Mouse (Mus musculus) MEL (cell line): ENCODE data around the gene Hoxb5. TPM values are rescaled to one million over a fixed set of nuclear protein-coding genes. Genes with fewer than 3 reads are reported as not detected.

Experiments used
- DNase-seq: peaks from one replicate; pipeline ENCODE4 v3.0.0; 2011; ENCODE audit warnings: low read depth, low spot score
- H3K27ac ChIP-seq: 2 replicates; pipeline ENCODE4 v1.5.1; 2012; ENCODE audit warnings: low read depth, mild to moderate bottlenecking, control low read depth, low read length, moderate library complexity; ENCODE audit not compliant: control insufficient read depth
- H3K27me3 ChIP-seq, 2 experiments: fragments of 150-350 bp in 1 of 2; sonication (generic) in 1 of 2; 2 replicates each; pipeline ENCODE4 v1.6.1; 2012; ENCODE audit warnings: low read length in 2 of 2, mild to moderate bottlenecking in 2 of 2, improper control_type of control experiment in 1 of 2, moderate library complexity in 1 of 2; ENCODE audit not compliant: insufficient read depth in 2 of 2, control insufficient read depth in 1 of 2
- H3K36me3 ChIP-seq, 2 experiments: 2 replicates each; pipeline ENCODE4 v1.6.1; 2012 to 2014; ENCODE audit warnings: low read length in 2 of 2, improper control_type of control experiment in 1 of 2, inconsistent platforms in 1 of 2, mild to moderate bottlenecking in 1 of 2; ENCODE audit not compliant: insufficient read depth in 2 of 2, control insufficient read depth in 1 of 2
- H3K4me1 ChIP-seq, 2 experiments: fragments of 150-350 bp in 1 of 2; sonication (generic) in 1 of 2; 2 replicates each; pipeline ENCODE4 v1.6.1; 2012; ENCODE audit warnings: low read length in 2 of 2, improper control_type of control experiment in 1 of 2, mild to moderate bottlenecking in 1 of 2; ENCODE audit not compliant: insufficient read depth in 2 of 2, control insufficient read depth in 1 of 2
- H3K4me3 ChIP-seq, 2 experiments: fragments of 150-350 bp in 1 of 2; sonication (generic) in 1 of 2; 2 replicates each; pipeline ENCODE4 v1.5.1; 2012; ENCODE audit warnings: low read depth in 2 of 2, low read length in 2 of 2, mild to moderate bottlenecking in 2 of 2, moderate library complexity in 2 of 2, control low read depth in 1 of 2, improper control_type of control experiment in 1 of 2; ENCODE audit not compliant: control insufficient read depth in 1 of 2, insufficient read depth in 1 of 2
- H3K79me2 ChIP-seq: 2 replicates; pipeline ENCODE4 v1.6.1; 2012; ENCODE audit warnings: mild to moderate bottlenecking, low read length, moderate library complexity; ENCODE audit not compliant: control insufficient read depth, poor library complexity, insufficient read depth
- H3K9ac ChIP-seq: 2 replicates; pipeline ENCODE4 v1.6.1; 2012; ENCODE audit warnings: low read depth, mild to moderate bottlenecking, control low read depth, low read length, moderate library complexity; ENCODE audit not compliant: control insufficient read depth, poor library complexity, severe bottlenecking
- H3K9me3 ChIP-seq: fragments of 150-350 bp; sonication (generic); replicated peaks from 2 replicates; pipeline ENCODE4 v1.6.1; 2012; ENCODE audit warnings: mild to moderate bottlenecking, low read length, improper control_type of control experiment, moderate library complexity; ENCODE audit not compliant: insufficient read depth
- CHD1 ChIP-seq: IDR thresholded peaks from 2 replicates; pipeline ENCODE4 v1.6.1; 2012; ENCODE audit warnings: low read depth, mild to moderate bottlenecking, inconsistent platforms, low read length, improper control_type of control experiment
- CHD2 ChIP-seq: IDR thresholded peaks from 2 replicates; pipeline ENCODE4 v1.6.1; 2011; ENCODE audit warnings: low read length, improper control_type of control experiment
- CTCF ChIP-seq, 3 experiments: IDR thresholded peaks in 2 of 3; conservative IDR thresholded peaks in 1 of 3; 2 replicates each; pipeline ENCODE4 v1.5.1; 2011 to 2012; ENCODE audit warnings: low read length in 3 of 3, low read depth in 2 of 3, mild to moderate bottlenecking in 2 of 3, improper control_type of control experiment in 1 of 3, inconsistent platforms in 1 of 3, mixed read lengths in 1 of 3, moderate library complexity in 1 of 3; ENCODE audit not compliant: control insufficient read depth in 1 of 3, insufficient read depth in 1 of 3, poor library complexity in 1 of 3, severe bottlenecking in 1 of 3
- E2F4 ChIP-seq: IDR thresholded peaks from 2 replicates; pipeline ENCODE4 v1.6.1; 2011; ENCODE audit warnings: low read depth, low read length, improper control_type of control experiment, borderline replicate concordance
- ELF1 ChIP-seq: IDR thresholded peaks from 2 replicates; pipeline ENCODE4 v1.6.1; 2014; ENCODE audit warnings: low read depth, mild to moderate bottlenecking, inconsistent platforms, low read length, improper control_type of control experiment, moderate library complexity
- EP300 ChIP-seq, 2 experiments: IDR thresholded peaks; 2 replicates each; pipeline ENCODE4 v1.6.1; 2011; ENCODE audit warnings: improper control_type of control experiment in 2 of 2, low read length in 2 of 2, low read depth in 1 of 2, mild to moderate bottlenecking in 1 of 2
- ETS1 ChIP-seq: IDR thresholded peaks from 2 replicates; pipeline ENCODE4 v1.6.1; 2012; ENCODE audit warnings: low read depth, mild to moderate bottlenecking, inconsistent platforms, low read length, improper control_type of control experiment, moderate library complexity
- GATA1 ChIP-seq: IDR thresholded peaks from 2 replicates; pipeline ENCODE4 v1.6.1; 2011; ENCODE audit warnings: low read depth, low read length, improper control_type of control experiment
- HCFC1 ChIP-seq: IDR thresholded peaks from 2 replicates; pipeline ENCODE4 v1.6.1; 2012; ENCODE audit warnings: low read depth, mild to moderate bottlenecking, inconsistent platforms, low read length, improper control_type of control experiment, moderate library complexity
- KAT2A ChIP-seq: conservative IDR thresholded peaks from 2 replicates; pipeline ENCODE4 v1.6.1; 2012; ENCODE audit warnings: low read depth, low read length, improper control_type of control experiment, inconsistent platforms
- MAFK ChIP-seq: IDR thresholded peaks from 2 replicates; pipeline ENCODE4 v1.6.1; 2011; ENCODE audit warnings: low read depth, mild to moderate bottlenecking, low read length, improper control_type of control experiment, borderline replicate concordance
- MAZ ChIP-seq: IDR thresholded peaks from 2 replicates; pipeline ENCODE4 v1.6.1; 2012; ENCODE audit warnings: low read depth, mild to moderate bottlenecking, inconsistent platforms, low read length, improper control_type of control experiment
- MXI1 ChIP-seq: IDR thresholded peaks from 2 replicates; pipeline ENCODE4 v1.6.1; 2011; ENCODE audit warnings: mild to moderate bottlenecking, low read depth, low read length, improper control_type of control experiment
- MYB ChIP-seq: IDR thresholded peaks from 2 replicates; pipeline ENCODE4 v1.6.1; 2011; ENCODE audit warnings: mild to moderate bottlenecking, low read depth, low read length, improper control_type of control experiment
- MYC ChIP-seq: IDR thresholded peaks from 2 replicates; pipeline ENCODE4 v1.6.1; 2011; ENCODE audit warnings: low read depth, mild to moderate bottlenecking, low read length, improper control_type of control experiment, moderate library complexity
- NELFE ChIP-seq: IDR thresholded peaks from 2 replicates; pipeline ENCODE4 v1.6.1; 2011; ENCODE audit warnings: low read depth, low read length, improper control_type of control experiment
- POLR2A ChIP-seq, 2 experiments: IDR thresholded peaks; 2 replicates each; pipeline ENCODE4 v1.6.1; 2011 to 2012; ENCODE audit warnings: low read length in 2 of 2, mild to moderate bottlenecking in 2 of 2, control low read depth in 1 of 2, improper control_type of control experiment in 1 of 2, low read depth in 1 of 2, moderate library complexity in 1 of 2; ENCODE audit not compliant: control insufficient read depth in 1 of 2, insufficient read depth in 1 of 2, poor library complexity in 1 of 2
- POLR2AphosphoS2 ChIP-seq: IDR thresholded peaks from 2 replicates; pipeline ENCODE4 v1.6.1; 2011; ENCODE audit warnings: low read length, improper control_type of control experiment
- POLR2AphosphoS5 ChIP-seq: IDR thresholded peaks from 2 replicates; pipeline ENCODE4 v1.6.1; 2012; ENCODE audit warnings: low read depth, borderline replicate concordance, mild to moderate bottlenecking, inconsistent platforms, low read length, moderate library complexity, mixed read lengths
- RAD21 ChIP-seq: IDR thresholded peaks from 2 replicates; pipeline ENCODE4 v1.6.1; 2011; ENCODE audit warnings: mild to moderate bottlenecking, low read depth, low read length, improper control_type of control experiment
- SIN3A ChIP-seq: IDR thresholded peaks from 2 replicates; pipeline ENCODE4 v1.6.1; 2012; ENCODE audit warnings: low read length, improper control_type of control experiment, inconsistent platforms
- SMC3 ChIP-seq: IDR thresholded peaks from 2 replicates; pipeline ENCODE4 v1.6.1; 2011; ENCODE audit warnings: low read depth, low read length, improper control_type of control experiment
- TAL1 ChIP-seq: IDR thresholded peaks from 2 replicates; pipeline ENCODE4 v1.6.1; 2012; ENCODE audit warnings: mild to moderate bottlenecking, inconsistent platforms, low read length, moderate library complexity, mixed read lengths
- UBTF ChIP-seq: IDR thresholded peaks from 2 replicates; pipeline ENCODE4 v1.6.1; 2012; ENCODE audit warnings: low read depth, mild to moderate bottlenecking, inconsistent platforms, low read length, improper control_type of control experiment, moderate library complexity, borderline replicate concordance; ENCODE audit not compliant: insufficient read depth
- USF1 ChIP-seq: IDR thresholded peaks from 2 replicates; pipeline ENCODE4 v1.6.1; 2014; ENCODE audit warnings: low read depth, mild to moderate bottlenecking, inconsistent platforms, low read length, improper control_type of control experiment, moderate library complexity
- USF2 ChIP-seq, 2 experiments: IDR thresholded peaks; 2 replicates each; pipeline ENCODE4 v1.6.1; 2011 to 2012; ENCODE audit warnings: improper control_type of control experiment in 2 of 2, low read length in 2 of 2, borderline replicate concordance in 1 of 2, inconsistent platforms in 1 of 2, low read depth in 1 of 2, mild to moderate bottlenecking in 1 of 2; ENCODE audit not compliant: insufficient read depth in 1 of 2
- ZC3H11A ChIP-seq: IDR thresholded peaks from 2 replicates; pipeline ENCODE4 v1.6.1; 2012; ENCODE audit warnings: low read depth, mild to moderate bottlenecking, inconsistent platforms, low read length, improper control_type of control experiment
- ZKSCAN1 ChIP-seq: IDR thresholded peaks from 2 replicates; pipeline ENCODE4 v1.6.1; 2012; ENCODE audit warnings: low read depth, mild to moderate bottlenecking, inconsistent platforms, low read length, improper control_type of control experiment, moderate library complexity
- ZMIZ1 ChIP-seq: IDR thresholded peaks from 2 replicates; pipeline ENCODE4 v1.6.1; 2012; ENCODE audit warnings: low read depth, mild to moderate bottlenecking, inconsistent platforms, low read length, improper control_type of control experiment, moderate library complexity
- ZNF384 ChIP-seq: IDR thresholded peaks from 2 replicates; pipeline ENCODE4 v1.6.1; 2012; ENCODE audit warnings: low read depth, mild to moderate bottlenecking, inconsistent platforms, low read length, improper control_type of control experiment
- polyA plus RNA-seq, 2 experiments: library from polyadenylated mRNA; stranded (reverse) in 1 of 2; unstranded in 1 of 2; fragments of >175 nt in 1 of 2; fragments of >200 nt in 1 of 2; gene quantifications; 2 replicates each; pipeline versions ENCODE4 v1.2.1 to v1.2.4; 2012; ENCODE audit warnings: low replicate concordance in 2 of 2, low read depth in 1 of 2; ENCODE audit not compliant: insufficient read length in 2 of 2, insufficient read depth in 1 of 2, missing spikeins in 1 of 2
- total RNA-seq: library from RNA; depleted of rRNA; stranded (reverse); fragments of 300-350 nt; gene quantifications from 2 replicates; pipeline ENCODE4 v1.2.3, GENCODE M21; 2012

The Hoxb5 gene
- total and polyA plus RNA-seq, 3 experiments, result not detected

- TF ChIP-seq UBTF (no peak), ELF1 (no peak), RAD21 (no peak), ZC3H11A (no peak), E2F4 (no peak), ZMIZ1 (no peak), POLR2A (IDR thresholded peaks at IDR 0.05; ENCODE audit: control insufficient read depth in 1 of 2, insufficient read depth in 1 of 2, low read depth in 1 of 2, low read length in 2 of 2, poor library complexity in 1 of 2) (no peak), MAFK (no peak), USF2 (IDR thresholded peaks at IDR 0.05; ENCODE audit: borderline replicate concordance in 1 of 2, insufficient read depth in 1 of 2, low read depth in 1 of 2, low read length in 2 of 2) (no peak), EP300 (IDR thresholded peaks at IDR 0.05; ENCODE audit: low read depth in 1 of 2, low read length in 2 of 2) (no peak), MXI1 (no peak), GATA1 (no peak), MYB (no peak), MAZ (no peak), SIN3A (no peak), HCFC1 (no peak), POLR2AphosphoS2 (no peak), CHD1 (no peak), SMC3 (no peak)
- H3K27ac ChIP-seq, result no peak overlapping the region
Observed at GRCm38 (mm10) chr11:96259511-96259910, 43.6 kb upstream of the Hoxb5 start.

DNA sequence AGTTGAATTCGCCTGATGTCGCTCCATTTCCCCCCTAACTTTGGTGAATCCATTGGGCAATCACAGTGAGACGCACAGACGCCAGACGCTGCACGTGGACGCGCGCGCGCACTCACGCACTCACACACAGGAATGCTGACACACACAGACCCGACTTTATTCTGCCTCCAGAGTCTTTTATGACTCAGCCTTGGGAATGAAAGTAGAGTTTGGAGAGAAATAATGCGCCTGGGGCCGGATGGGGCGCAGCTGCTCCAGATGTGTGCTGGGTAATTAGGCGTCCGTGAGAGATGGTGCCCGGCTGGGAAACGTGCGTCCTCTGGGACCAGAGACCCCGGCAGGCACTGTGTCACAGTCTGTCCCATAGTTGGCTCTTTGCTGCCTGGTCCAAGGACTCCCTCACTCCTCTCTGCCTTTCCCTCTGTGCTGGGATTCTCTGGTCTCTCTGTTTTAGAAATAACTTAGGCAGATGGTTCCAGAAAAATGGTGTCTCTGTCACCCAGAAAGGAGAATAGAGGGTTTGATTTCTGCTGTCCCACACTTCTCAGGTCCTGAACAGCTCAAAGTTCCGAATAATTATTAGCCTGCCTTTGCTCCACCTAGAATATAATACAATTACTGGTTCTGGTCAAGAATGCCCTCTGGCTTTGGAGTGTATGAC lies 42.7 kb upstream of the Hoxb5 start:
- H3K9ac ChIP-seq, result no peak overlapping the region
- H3K27ac ChIP-seq, result no peak overlapping the region
- H3K79me2 ChIP-seq, result no peaks in the 10 kb centered on the region
- peaks cover 12% of the 10 kb centered on the region in 2 experiments for H3K27me3 ChIP-seq
- TF ChIP-seq CTCF (IDR thresholded peaks at IDR 0.05 in 2 of 3, conservative IDR thresholded peaks at IDR 0.05 in 1 of 3; ENCODE audit: control insufficient read depth in 1 of 3, insufficient read depth in 1 of 3, low read depth in 2 of 3, low read length in 3 of 3, poor library complexity in 1 of 3, severe bottlenecking in 1 of 3), result no peak
- TF ChIP-seq ZKSCAN1, result no peak
- TF ChIP-seq ZNF384, result no peak
- TF ChIP-seq MYC, result no peak
- TF ChIP-seq CHD2, result no peak
- TF ChIP-seq TAL1, result no peak
- no peak for TF ChIP-seq CHD1
- no peak for TF ChIP-seq E2F4
- TF ChIP-seq USF2 (IDR thresholded peaks at IDR 0.05; ENCODE audit: borderline replicate concordance in 1 of 2, insufficient read depth in 1 of 2, low read depth in 1 of 2, low read length in 2 of 2), result no peak
- TF ChIP-seq MYB, result no peak
- TF ChIP-seq POLR2AphosphoS5, result no peak
- no peak for TF ChIP-seq HCFC1
- TF ChIP-seq ETS1, result no peak
- TF ChIP-seq POLR2A (IDR thresholded peaks at IDR 0.05; ENCODE audit: control insufficient read depth in 1 of 2, insufficient read depth in 1 of 2, low read depth in 1 of 2, low read length in 2 of 2, poor library complexity in 1 of 2), result no peak
- no peak for TF ChIP-seq ZMIZ1
- TF ChIP-seq USF1, result no peak
- TF ChIP-seq MAZ, result no peak
- TF ChIP-seq POLR2AphosphoS2, result no peak
- TF ChIP-seq NELFE, result no peak
- no peak for TF ChIP-seq KAT2A
- H3K4me3 ChIP-seq, result no peak overlapping the region
- H3K9me3 ChIP-seq, result no peaks in the 10 kb centered on the region
- H3K36me3 ChIP-seq, result no peaks in the 10 kb centered on the region
- no peak for DNase-seq
- no peaks in the 10 kb centered on the region for H3K4me1 ChIP-seq

More at GRCm38 (mm10) chr11:96259511-96259910, 43.6 kb upstream of the Hoxb5 start:
- DNase-seq, result no peak
- no peak overlapping the region for H3K4me3 ChIP-seq
- no peaks in the 10 kb centered on the region for H3K79me2 ChIP-seq
- no peaks in the 10 kb centered on the region for H3K9me3 ChIP-seq
- H3K4me1 ChIP-seq, result no peaks in the 10 kb centered on the region
- H3K36me3 ChIP-seq, result no peaks in the 10 kb centered on the region
- peaks cover 12% of the 10 kb centered on the region in 2 experiments for H3K27me3 ChIP-seq
- H3K9ac ChIP-seq, result no peak overlapping the region
